Mouse (Mus musculus): ENCODE measurements around the gene AI837181.

The AI837181 gene

GRCm38 (mm10) chr19:5472857-5473256, 47.9 kb downstream of the AI837181 start:
- no peak for DNase-seq (ENCODE audit: low spot score)

- no peak for DNase-seq (ENCODE audit: low spot score)
Observed at GRCm38 (mm10) chr19:5473720-5474119, 48.8 kb downstream of the AI837181 start, which contains the start of gene Efemp2. Gene Efemp2 (plus strand): TSS chr19:5473954.

DNA sequence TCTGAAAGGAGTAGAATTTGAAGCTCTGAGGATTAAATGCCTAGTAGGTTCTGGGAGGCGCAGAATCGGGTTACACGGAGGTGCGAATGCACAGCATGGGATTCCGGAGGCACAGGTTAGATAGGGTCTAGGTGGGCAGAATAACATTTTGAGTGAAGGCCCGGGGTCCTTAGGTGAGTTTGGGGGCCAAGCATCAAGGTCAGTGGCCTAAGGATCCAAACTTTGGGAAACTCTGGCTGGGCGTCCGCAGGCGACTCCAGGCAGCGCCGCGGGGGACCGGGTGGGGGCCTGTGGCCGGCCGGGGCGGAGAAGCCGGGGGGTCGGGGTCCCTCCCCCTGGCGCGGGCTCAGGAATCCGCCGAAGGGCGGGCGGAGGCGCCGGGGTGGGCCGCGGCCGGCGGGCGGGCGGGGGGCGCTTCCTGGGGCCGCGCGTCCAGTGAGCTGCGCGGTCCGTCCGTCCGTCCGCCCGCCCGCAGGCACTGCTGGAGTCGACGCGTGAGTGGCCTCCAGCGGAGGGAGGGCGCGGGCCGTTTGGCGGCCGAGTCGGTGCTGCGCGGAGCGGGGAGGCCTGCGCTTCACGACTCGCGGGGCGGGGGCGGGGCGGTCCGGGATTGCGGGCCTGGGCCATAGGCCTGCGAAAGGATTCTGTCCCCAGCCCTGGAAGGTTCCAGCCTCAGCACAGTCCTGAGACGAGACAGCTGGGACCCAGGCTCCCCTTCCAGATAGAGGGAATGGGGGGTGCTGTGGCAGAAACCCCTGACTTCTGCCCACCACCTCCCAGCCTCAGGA, 49.5 kb downstream of the AI837181 start:
- no peak for DNase-seq (ENCODE audit: low spot score)

- DNase-seq (ENCODE audit: low spot score) = no peak
Observed at GRCm38 (mm10) chr19:5475069-5475714, 50.2 kb downstream of the AI837181 start.
